Mouse (Mus musculus): ENCODE measurements around the gene Kdm2b. TPM values are rescaled to one million over a fixed set of nuclear protein-coding genes. Genes with fewer than 3 reads are reported as not detected.

The Kdm2b gene
- polyA plus RNA-seq, 1 experiment from 2014 or later = 89.2 TPM

GRCm38 (mm10) chr5:122938676-122939075 lies 50.9 kb downstream of the Kdm2b start:
- Histone ChIP-seq H3K4me1 (0 out of 2 replicates have a peak, but pooled peaks cover 8% of the 10 kb centered on the region), H3K27me3 (replicated peaks) (no peaks in the 10 kb centered on the region), H3K36me3 (no peaks in the 10 kb centered on the region), H3K27ac (replicated peaks) (no peak overlapping the region), H3K4me3 (replicated peaks) (no peak overlapping the region), H3K9ac (replicated peaks) (no peak overlapping the region), H3K9me3 (replicated peaks) (no peaks in the 10 kb centered on the region), H3K4me2 (no peak overlapping the region)
- no peak for ATAC-seq (ENCODE audit: low FRiP score)
- 72% methylated on average over 3 of the region's 3 CpGs for WGBS

DNA sequence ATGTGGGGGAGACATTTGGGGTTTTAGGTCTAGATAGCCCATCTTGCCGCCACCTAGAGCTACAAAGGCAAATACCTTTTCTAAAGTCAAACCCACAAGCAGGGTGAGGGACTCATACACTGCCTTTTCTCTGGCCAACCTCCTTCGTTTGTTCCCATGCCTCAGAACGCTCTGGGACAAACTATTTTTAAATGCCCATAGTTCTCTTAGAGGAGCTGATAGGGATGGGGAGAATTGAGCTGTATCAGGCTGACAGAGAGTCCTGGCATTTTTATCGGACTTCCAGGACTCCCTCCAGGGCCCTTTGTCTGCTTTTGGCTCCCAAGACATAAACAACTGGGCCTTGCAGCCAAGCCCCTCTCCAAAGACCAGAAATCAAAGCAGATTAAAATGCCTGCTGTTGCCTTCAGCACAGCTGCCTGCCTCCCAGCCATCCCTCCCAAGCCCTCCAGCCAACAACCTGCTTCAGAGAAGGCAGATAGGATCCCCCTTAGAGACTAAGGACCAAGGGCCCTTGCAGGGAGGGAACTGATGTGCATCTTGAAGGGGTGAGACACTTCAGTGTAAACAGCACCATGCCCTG lies 51.6 kb downstream of the Kdm2b start:
- Histone ChIP-seq H3K9ac (replicated peaks) (no peak overlapping the region), H3K36me3 (no peaks in the 10 kb centered on the region), H3K4me3 (replicated peaks) (no peak overlapping the region), H3K27me3 (replicated peaks) (no peaks in the 10 kb centered on the region), H3K9me3 (replicated peaks) (no peaks in the 10 kb centered on the region), H3K27ac (replicated peaks) (0 out of 2 replicates have a peak overlapping the region, but pooled peaks have one; percentile 23), H3K4me2 (no peak overlapping the region), H3K4me1 (0 out of 2 replicates have a peak, but pooled peaks cover 8% of the 10 kb centered on the region)
- no peak for ATAC-seq (ENCODE audit: low FRiP score)
- WGBS = 69% methylated on average over 4 of the region's 4 CpGs

- ATAC-seq (ENCODE audit: low FRiP score) = no peak
- WGBS = 86% methylated on average over 6 of the region's 6 CpGs
These were observed 52.6 kb downstream of the Kdm2b start for GRCm38 (mm10) chr5:122937031-122937430.

GRCm38 (mm10) chr5:122935810-122936209 lies 53.8 kb downstream of the Kdm2b start:
- H3K9ac ChIP-seq (replicated peaks) = no peak overlapping the region
- H3K27ac ChIP-seq (replicated peaks) = no peak overlapping the region
- no peak for ATAC-seq (ENCODE audit: low FRiP score)
- H3K9me3 ChIP-seq (replicated peaks) = no peaks in the 10 kb centered on the region
- 94% methylated on average over 4 of the region's 4 CpGs for WGBS
- H3K27me3 ChIP-seq (replicated peaks) = no peaks in the 10 kb centered on the region
- H3K36me3 ChIP-seq = peaks cover 10% of the 10 kb centered on the region
- no peak overlapping the region for H3K4me2 ChIP-seq
- no peak overlapping the region for H3K4me3 ChIP-seq (replicated peaks)
- 0 out of 2 replicates have a peak, but pooled peaks cover 8% of the 10 kb centered on the region for H3K4me1 ChIP-seq

More at GRCm38 (mm10) chr5:122937031-122937430, 52.6 kb downstream of the Kdm2b start:
- H3K9ac ChIP-seq (replicated peaks) = no peak overlapping the region
- H3K9me3 ChIP-seq (replicated peaks) = no peaks in the 10 kb centered on the region
- no peak overlapping the region for H3K4me3 ChIP-seq (replicated peaks)
- H3K4me2 ChIP-seq = no peak overlapping the region
- H3K27me3 ChIP-seq (replicated peaks) = no peaks in the 10 kb centered on the region
- 0 out of 2 replicates have a peak, but pooled peaks cover 8% of the 10 kb centered on the region for H3K4me1 ChIP-seq
- no peak overlapping the region for H3K27ac ChIP-seq (replicated peaks)
- peaks cover 8% of the 10 kb centered on the region for H3K36me3 ChIP-seq

- H3K4me3 ChIP-seq (replicated peaks) = no peak overlapping the region
- H3K36me3 ChIP-seq = peaks cover 10% of the 10 kb centered on the region
- H3K9me3 ChIP-seq (replicated peaks) = no peaks in the 10 kb centered on the region
- no peak overlapping the region for H3K27ac ChIP-seq (replicated peaks)
- no peak for ATAC-seq (ENCODE audit: low FRiP score)
- 78% methylated on average over 7 of the region's 7 CpGs for WGBS
- H3K27me3 ChIP-seq (replicated peaks) = no peaks in the 10 kb centered on the region
- H3K9ac ChIP-seq (replicated peaks) = no peak overlapping the region
- H3K4me2 ChIP-seq = no peak overlapping the region
- peaks cover under 1% of the 10 kb centered on the region for H3K4me1 ChIP-seq
These were observed 58.6 kb downstream of the Kdm2b start for GRCm38 (mm10) chr5:122930991-122931390.

GRCm38 (mm10) chr5:122928293-122928692 lies 61.3 kb downstream of the Kdm2b start:
- no peak for ATAC-seq (ENCODE audit: low FRiP score)
- Histone ChIP-seq H3K9me3 (replicated peaks) (no peaks in the 10 kb centered on the region), H3K4me3 (replicated peaks) (no peak overlapping the region), H3K36me3 (peaks cover 10% of the 10 kb centered on the region), H3K27me3 (replicated peaks) (no peaks in the 10 kb centered on the region), H3K4me1 (peaks cover 8% of the 10 kb centered on the region), H3K27ac (replicated peaks) (no peak overlapping the region), H3K9ac (replicated peaks) (no peak overlapping the region), H3K4me2 (no peak overlapping the region)
- 73% methylated on average over 3 of the region's 3 CpGs for WGBS

DNA sequence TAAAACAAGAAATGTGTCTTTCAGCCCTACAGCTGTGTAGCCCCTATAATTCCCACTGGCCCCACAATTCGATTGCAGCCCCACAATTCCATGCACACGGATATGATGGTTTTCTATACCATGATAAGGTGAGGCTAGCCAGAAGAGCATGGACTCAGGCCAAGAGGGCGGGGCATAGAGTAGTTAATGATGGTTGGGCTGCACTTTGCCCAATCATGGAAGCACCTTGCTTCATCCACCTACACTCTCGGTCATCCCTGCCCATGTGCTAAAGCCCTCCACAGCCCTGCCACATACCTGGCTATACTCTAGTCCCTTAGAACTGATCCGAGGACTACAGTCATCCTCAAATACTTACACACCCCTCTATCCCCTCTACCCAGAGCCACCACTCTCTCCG lies 61.9 kb downstream of the Kdm2b start:
- no peak overlapping the region for H3K4me2 ChIP-seq
- H3K27ac ChIP-seq (replicated peaks) = no peak overlapping the region
- H3K4me1 ChIP-seq = peaks cover 8% of the 10 kb centered on the region
- no peak overlapping the region for H3K9ac ChIP-seq (replicated peaks)
- 92% methylated on average over 6 of the region's 6 CpGs for WGBS
- H3K36me3 ChIP-seq = peaks cover 9% of the 10 kb centered on the region
- H3K4me3 ChIP-seq (replicated peaks) = no peak overlapping the region
- H3K9me3 ChIP-seq (replicated peaks) = no peaks in the 10 kb centered on the region
- no peaks in the 10 kb centered on the region for H3K27me3 ChIP-seq (replicated peaks)
- ATAC-seq (ENCODE audit: low FRiP score) = no peak

DNA sequence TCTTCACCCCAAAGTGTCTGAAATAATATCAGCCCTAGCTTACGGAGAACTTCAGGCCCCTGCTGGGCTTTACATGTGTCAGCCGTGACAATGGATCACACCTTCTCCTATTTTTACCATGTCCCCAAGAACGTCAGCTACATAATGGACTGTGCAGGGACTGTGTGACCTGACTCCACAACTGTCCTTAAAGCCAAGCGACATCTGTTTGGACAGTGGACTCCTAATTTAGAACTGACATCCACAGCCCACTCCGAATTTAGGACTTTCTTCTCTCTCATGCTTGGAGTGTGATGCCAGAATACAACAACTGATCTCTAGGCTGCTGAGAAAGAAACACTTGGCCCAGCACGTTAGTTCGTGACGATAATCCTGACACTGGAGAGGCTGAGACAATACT lies 62.5 kb downstream of the Kdm2b start:
- H3K4me2 ChIP-seq = no peak overlapping the region
- H3K9ac ChIP-seq (replicated peaks) = no peak overlapping the region
- peaks cover 8% of the 10 kb centered on the region for H3K4me1 ChIP-seq
- H3K27me3 ChIP-seq (replicated peaks) = no peaks in the 10 kb centered on the region
- no peaks in the 10 kb centered on the region for H3K9me3 ChIP-seq (replicated peaks)
- no peak overlapping the region for H3K27ac ChIP-seq (replicated peaks)
- H3K36me3 ChIP-seq = peaks cover 2% of the 10 kb centered on the region
- ATAC-seq (ENCODE audit: low FRiP score) = no peak
- no peak overlapping the region for H3K4me3 ChIP-seq (replicated peaks)
- 84% methylated on average over 8 of the region's 8 CpGs for WGBS

GRCm38 (mm10) chr5:122926341-122926740 lies 63.3 kb downstream of the Kdm2b start:
- no peak for ATAC-seq (ENCODE audit: low FRiP score)
- Histone ChIP-seq H3K4me1 (peaks cover 8% of the 10 kb centered on the region), H3K36me3 (no peaks in the 10 kb centered on the region), H3K9me3 (replicated peaks) (no peaks in the 10 kb centered on the region), H3K4me2 (no peak overlapping the region), H3K27me3 (replicated peaks) (no peaks in the 10 kb centered on the region), H3K27ac (replicated peaks) (no peak overlapping the region), H3K9ac (replicated peaks) (no peak overlapping the region), H3K4me3 (replicated peaks) (no peak overlapping the region)
- 79% methylated on average over 3 of the region's 3 CpGs for WGBS

DNA sequence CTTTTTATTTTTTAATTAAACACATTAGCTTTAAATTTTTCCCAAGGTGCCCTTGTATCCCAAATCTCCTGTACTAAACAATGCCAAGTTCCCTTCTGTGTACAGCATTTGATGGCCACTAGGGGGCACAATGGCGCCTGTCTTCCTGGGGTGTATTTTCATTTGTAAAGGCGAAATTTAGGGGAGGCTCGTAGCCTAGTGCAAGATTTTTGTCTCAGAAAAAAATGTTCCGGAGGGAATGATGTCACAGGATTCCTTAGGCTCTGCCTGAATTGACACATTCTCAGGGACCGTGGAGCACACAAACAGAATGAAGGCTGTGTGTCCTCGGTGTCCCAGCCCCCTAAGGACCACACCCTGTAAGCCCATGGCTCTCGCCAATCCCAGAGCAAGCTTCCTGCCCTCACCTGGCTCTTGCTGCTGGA lies 64.1 kb downstream of the Kdm2b start:
- Histone ChIP-seq H3K27me3 (replicated peaks) (no peaks in the 10 kb centered on the region), H3K9ac (replicated peaks) (no peak overlapping the region), H3K36me3 (no peaks in the 10 kb centered on the region), H3K4me3 (replicated peaks) (no peak overlapping the region), H3K4me2 (peak overlapping the region; percentile 33), H3K27ac (replicated peaks) (no peak overlapping the region), H3K4me1 (peaks cover 8% of the 10 kb centered on the region), H3K9me3 (replicated peaks) (no peaks in the 10 kb centered on the region)
- WGBS = 37% methylated on average over 7 of the region's 7 CpGs
- ATAC-seq (ENCODE audit: low FRiP score) = no peak

GRCm38 (mm10) chr5:122923871-122924465 lies 65.7 kb downstream of the Kdm2b start:
- Histone ChIP-seq H3K4me3 (replicated peaks) (no peak overlapping the region), H3K27ac (replicated peaks) (no peak overlapping the region), H3K4me1 (peaks cover 8% of the 10 kb centered on the region), H3K9ac (replicated peaks) (no peak overlapping the region), H3K4me2 (no peak overlapping the region), H3K36me3 (no peaks in the 10 kb centered on the region), H3K9me3 (replicated peaks) (no peaks in the 10 kb centered on the region), H3K27me3 (replicated peaks) (no peaks in the 10 kb centered on the region)
- 92% methylated on average over 10 of the region's 10 CpGs for WGBS
- ATAC-seq (ENCODE audit: low FRiP score) = no peak

DNA sequence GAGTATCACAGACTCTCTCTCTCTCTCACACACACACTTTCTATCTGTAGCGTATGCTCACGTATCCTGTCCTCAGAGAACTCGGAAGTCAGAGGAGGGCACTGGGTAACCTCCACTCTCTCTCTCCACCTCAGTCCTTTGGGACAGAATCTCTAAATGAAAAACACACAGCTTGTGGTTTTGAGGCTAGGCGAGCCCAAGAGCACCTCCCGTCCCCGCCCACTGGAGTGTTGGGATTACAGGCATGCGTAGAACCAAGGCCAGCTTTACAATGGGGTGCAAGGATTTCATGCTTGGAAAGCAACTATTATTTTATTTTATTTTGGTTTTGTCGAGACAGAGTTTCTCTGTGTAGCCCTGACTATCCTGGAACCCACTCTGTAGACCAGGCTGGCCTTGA lies 67.7 kb downstream of the Kdm2b start:
- Histone ChIP-seq H3K9ac (replicated peaks) (no peak overlapping the region), H3K27ac (replicated peaks) (no peak overlapping the region), H3K9me3 (replicated peaks) (no peaks in the 10 kb centered on the region), H3K4me1 (peaks cover 8% of the 10 kb centered on the region), H3K4me3 (replicated peaks) (no peak overlapping the region), H3K4me2 (no peak overlapping the region), H3K36me3 (no peaks in the 10 kb centered on the region), H3K27me3 (replicated peaks) (no peaks in the 10 kb centered on the region)
- WGBS = 93% methylated on average over 8 of the region's 8 CpGs
- no peak for ATAC-seq (ENCODE audit: low FRiP score)
